Mouse (Mus musculus): Measurements from ENCODE around the gene Gm49711. TPM values are rescaled to one million over a fixed set of nuclear protein-coding genes. Genes with fewer than 3 reads are reported as not detected.

Gene Gm49711
- polyA plus RNA-seq (2017; shearing (Covaris generic)) = 0.35 TPM

DNA sequence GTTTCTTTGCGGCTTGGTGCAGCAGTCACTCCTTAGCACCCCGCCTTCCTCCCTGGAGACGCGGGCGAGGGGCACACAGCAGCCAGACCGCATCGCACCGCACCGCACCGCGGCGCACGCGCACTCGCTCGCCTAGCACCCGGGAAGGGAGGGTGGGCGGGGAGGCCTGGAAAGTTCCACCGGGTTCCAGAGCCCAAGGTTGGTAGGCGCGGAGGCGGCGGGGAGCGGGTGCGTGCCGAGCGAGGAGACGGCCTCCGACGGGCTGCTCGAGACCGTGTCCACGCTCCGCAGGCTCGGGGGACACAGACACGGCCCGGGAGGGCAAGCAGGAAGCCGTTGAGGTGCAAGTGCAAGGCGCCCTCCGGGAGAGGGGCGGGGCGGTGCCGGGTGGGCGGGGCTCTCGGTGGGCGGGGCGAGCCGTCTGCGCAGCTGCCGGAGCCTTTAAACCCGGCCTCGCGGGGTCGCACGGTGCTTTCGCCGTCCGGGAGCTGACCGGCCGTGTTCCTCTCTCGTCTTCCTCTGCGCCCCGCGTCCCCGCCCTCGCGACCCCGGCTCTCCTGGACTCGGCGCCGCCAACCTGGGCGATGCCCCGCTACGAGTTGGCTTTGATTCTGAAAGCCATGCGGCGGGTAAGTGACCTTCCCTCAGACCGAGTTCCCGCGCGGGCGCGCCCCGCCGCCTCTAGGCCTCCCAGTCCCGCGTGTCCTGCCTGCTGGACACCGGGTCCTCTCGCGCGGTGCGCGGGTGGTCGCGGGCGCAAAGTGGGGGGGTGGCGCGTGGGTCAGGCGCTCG, at the start of gene Gm49711, which contains the start of the genes Mrps6 and Slc5a3:
Gene Gm49711 (plus strand): TSS at position 465 of the 792 bp plus-strand sequence.
Gene Mrps6 (plus strand): TSS at position 419 of the 792 bp plus-strand sequence.
Gene Slc5a3 (plus strand): TSS at position 471 of the 792 bp plus-strand sequence.

Other genes starting within 250 kb of the Gm49711 start
- gene Mrps6, start within 50 bp of the Gm49711 start, polyA plus RNA-seq (2017; shearing (Covaris generic)) = 55.8 TPM
- gene Slc5a3, start within 50 bp of the Gm49711 start, polyA plus RNA-seq (2017; shearing (Covaris generic)) = 10.5 TPM
- gene Kcne2, start 234.1 kb downstream of the Gm49711 start, polyA plus RNA-seq (2017; shearing (Covaris generic)) = 0.39 TPM
- gene Smim11, start 243.0 kb downstream of the Gm49711 start, polyA plus RNA-seq (2017; shearing (Covaris generic)) = 68.7 TPM